Mouse (Mus musculus): ENCODE measurements around the gene Gzme.
A peak's percentile ranks its signal among the peaks of the same experiment; 100 is the strongest.
"Not testable (repeated sequence)": the region's sequence is repeated elsewhere in the genome, so short reads cannot be mapped to it uniquely, and the experiment has no call there.

The Gzme gene

GRCm38 (mm10) chr14:56120525-56120924 lies at the start of gene Gzme:
TSS of gene Gzme (minus strand) at chr14:56120625.
- DNase-seq: peak; percentile 4

DNA sequence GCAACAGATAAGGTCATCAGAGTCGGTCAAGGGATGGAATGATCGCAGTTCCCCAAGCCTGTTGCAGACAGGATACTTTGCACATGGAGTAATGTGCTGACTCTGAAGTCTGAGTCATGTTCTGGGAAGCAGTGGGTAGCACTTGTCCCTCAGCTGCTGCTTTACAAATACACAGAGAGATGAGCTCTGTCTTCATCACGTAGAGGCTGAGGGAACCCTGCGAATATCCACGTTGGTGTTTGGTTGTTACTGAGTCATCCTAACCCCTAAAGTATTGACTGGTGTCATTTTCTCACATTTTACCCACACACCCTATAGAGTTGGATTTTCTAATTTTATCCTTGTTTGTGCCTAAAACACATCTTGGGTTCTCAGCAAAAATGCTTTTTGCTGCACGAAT lies 47.6 kb upstream of the Gzme start:
- DNase-seq: no peak

DNA sequence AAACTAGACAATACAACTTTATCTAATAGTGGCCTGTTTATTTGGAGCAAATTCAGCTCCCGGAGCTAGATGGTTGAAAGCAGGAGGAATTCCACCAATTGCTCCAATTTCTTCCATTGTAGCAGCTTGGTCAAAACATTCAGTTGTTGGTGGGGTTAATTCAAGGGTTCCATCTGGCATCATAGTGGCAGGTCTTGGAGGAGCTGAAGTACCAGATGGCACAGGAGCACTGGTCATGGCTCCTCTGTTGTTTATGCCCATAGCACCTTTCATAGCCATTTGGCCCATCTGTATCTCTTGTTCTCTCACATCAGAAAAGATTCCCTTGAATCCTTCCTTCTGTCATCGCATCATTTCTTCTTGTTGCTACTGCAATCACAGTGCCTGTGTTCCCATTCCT lies 41.7 kb upstream of the Gzme start:
- no peak for DNase-seq

DNA sequence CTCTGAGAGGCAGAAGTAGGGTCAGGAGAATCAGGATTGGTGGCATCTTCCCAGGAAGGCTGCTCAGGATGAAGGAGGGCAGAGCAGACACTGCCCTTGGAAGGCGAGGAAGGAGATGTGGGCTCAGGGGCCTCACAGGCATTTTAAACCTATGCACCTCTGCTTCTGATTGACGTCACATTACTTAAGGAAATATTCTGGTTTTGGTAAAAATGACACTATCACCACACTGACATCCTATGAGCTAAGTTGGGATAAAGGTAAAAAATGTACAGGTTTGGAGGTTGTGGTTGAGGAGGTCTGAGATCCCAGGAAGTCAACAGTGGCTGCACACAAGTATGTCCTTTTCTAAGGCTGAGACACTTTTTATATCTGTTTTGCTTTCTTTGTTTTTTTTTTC lies 39.1 kb upstream of the Gzme start, which contains the start of gene Gzmg:
Gene Gzmg (minus strand): TSS at position 101 of the 400 bp plus-strand sequence.
- DNase-seq: not testable (repeated sequence)

- DNase-seq: peak; percentile 79
Measured at GRCm38 (mm10) chr14:56155340-56155739, 34.9 kb upstream of the Gzme start.

DNA sequence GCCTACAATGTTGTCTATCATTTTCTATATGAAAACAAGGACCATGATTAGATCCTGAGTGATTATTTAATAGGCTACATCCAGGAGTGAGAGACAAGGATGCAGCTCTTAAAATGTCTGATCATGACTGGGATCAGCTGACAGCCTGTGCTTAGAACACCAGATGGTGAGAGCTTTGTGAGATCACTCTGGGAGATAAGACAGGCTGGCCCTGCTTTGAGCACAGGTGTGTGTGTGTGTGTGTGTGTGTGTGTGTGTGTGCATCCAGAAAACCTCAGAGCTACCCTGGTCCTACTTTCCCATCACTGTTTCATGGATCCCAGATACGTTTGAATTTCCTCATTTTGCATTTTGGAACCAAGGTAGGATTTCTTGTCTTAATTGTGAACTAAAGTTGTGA lies 13.2 kb upstream of the Gzme start:
- peak; percentile 46 for DNase-seq

DNA sequence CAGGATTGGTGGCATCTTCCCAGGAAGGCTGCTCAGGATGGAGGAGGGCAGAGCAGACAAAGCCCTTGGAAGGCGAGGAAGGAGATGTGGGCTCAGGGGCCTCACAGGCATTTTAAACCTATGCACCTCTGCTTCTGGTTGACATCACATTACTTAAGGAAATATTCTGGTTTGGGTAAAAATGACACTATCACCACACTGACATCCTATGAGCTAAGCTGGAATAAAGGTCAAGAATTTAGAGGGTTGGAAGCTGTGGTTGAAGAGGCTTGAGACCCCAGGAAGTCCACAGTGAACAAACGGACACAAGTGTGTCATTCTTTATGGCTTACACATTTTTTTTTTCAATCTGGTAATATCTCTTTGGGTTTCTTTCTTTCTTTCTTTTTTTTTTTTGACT lies 12.1 kb upstream of the Gzme start, which contains the start of gene Gzmd:
Gene Gzmd (minus strand): TSS at position 101 of the 400 bp plus-strand sequence.
- DNase-seq: not testable (repeated sequence)

DNA sequence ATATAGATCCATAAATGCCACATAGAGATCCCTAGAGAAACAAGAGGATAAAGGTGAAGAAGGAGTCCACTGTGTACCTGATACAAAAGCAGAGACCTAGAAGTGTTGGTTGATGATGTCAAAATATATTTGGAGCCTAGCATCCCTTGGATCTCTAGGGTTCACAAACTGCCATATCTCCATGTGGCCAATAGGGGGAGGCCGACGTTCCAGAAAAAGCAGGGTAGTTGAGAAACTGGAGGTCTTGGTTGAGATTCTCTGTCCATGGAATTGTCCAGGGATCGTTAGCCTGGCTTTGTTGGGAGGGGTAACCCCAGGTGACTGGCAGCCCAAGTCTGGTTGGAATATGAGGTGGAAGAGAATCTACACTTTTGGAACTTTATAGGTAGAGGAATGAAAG lies 7.9 kb upstream of the Gzme start:
- DNase-seq: no peak

- no peak for DNase-seq
Measured at GRCm38 (mm10) chr14:56123516-56123915, 3.1 kb upstream of the Gzme start.

DNA sequence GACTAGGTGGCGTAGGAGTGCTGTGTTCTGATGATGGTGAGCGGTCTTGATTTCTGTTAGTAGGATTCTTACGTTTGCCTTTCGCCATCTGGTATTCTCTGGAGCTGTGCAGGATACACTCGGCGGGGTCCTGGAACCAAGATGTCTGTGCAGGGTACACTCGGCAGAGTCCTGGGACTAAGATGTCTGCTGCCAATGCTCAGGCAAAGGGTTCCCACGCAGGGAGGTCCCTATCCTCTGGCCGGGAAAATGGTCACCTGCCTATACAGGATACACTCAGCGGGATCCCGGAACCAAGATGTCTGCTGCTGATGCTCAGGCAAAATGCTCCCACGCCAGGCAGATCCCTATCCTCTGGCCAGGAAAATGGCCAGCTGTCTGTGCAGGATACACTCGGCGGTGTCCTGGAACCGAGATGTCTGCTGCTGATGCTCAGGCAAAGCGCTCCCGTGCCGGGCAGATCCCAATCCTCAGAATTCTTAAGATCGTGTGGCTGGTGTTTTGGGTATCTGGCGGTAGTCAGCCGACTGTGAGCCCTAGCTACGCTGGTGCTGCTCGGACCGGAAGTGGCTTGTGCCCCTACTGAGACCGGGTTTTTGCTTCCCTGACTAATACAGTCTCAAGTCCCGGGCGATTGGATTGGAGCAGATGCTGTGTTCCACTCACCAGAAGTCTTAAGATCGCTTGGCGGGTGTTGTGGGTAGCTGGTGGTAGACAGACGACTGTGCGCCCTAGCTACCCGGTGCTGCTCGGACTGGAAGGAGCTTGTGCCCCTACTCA lies 4.7 kb downstream of the Gzme start:
- DNase-seq: peak; percentile 68

DNA sequence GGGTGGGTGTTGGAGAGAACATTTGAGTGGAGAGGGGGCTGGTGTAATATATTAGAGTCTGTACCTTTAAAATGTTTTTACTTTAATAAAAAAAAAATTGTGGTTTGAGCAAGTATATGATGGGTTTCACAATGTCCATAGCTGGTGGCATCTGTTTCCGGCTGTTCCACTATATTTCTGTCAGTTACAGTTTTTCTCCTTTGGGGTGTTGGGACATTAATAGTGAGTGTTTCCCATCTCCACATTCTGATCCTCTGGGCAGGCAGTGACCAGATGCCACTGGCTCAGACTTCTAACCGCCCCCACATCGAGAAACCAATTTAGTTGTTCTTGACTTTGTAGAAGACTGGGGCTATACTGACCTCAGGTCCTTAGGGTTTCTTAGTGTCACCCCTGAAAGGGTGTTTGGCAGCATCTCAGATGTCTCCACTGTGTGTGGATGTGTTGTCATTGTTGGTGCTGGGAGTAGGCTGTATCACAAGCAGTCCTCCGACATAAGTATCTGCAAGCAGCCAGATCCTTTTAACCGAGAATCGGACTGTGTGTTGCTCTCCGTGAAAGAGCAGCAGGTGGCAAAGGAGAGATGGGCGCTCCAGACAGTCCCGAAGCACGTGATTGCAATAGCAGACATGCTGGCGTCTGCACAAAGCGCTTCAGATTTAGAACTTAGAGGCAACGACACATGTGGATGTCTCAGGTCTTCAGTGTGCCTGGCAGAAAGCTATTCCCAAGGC lies 14.8 kb downstream of the Gzme start:
- DNase-seq: peak; percentile 79

- DNase-seq: peak; percentile 56
Measured at GRCm38 (mm10) chr14:56105016-56105415, 15.4 kb downstream of the Gzme start.

- no peak for DNase-seq
Measured at GRCm38 (mm10) chr14:56103452-56103851, 17.0 kb downstream of the Gzme start.

GRCm38 (mm10) chr14:56102386-56102785 lies 18.0 kb downstream of the Gzme start, which contains the start of gene Ctsg:
TSS of gene Ctsg (minus strand) at chr14:56102574.
- DNase-seq: peak; percentile 81

- peak; percentile 45 for DNase-seq
Measured at GRCm38 (mm10) chr14:56098940-56099339, 21.5 kb downstream of the Gzme start.

DNA sequence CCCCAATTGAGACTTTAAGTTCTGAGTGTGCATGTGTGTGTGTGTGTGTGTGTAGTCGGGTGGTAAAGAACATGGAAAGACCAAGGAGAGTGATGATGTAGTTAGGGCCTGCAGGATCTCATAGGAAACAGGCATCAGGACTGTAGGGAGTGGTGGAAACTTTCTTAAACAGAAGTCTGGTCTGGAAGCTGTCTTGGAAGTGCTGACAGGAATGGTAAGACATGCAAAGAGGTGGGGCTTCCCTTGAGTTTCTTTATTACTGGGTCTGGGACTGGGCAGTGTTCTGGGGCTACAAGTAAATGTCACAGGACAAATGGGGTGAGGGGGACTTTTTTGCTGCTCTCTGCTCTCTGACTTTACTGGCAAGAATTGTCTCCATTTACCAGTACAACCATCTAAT lies 22.8 kb downstream of the Gzme start:
- DNase-seq: no peak

- peak; percentile 49 for DNase-seq
Measured at GRCm38 (mm10) chr14:56093353-56093752, 27.1 kb downstream of the Gzme start.

GRCm38 (mm10) chr14:56086711-56087110 lies 33.7 kb downstream of the Gzme start:
- DNase-seq: peak; percentile 68

- DNase-seq: peak; percentile 71
Measured at GRCm38 (mm10) chr14:56085167-56085566, 35.3 kb downstream of the Gzme start, which contains the start of gene Mcpt8. TSS of gene Mcpt8 (minus strand) at chr14:56085273.

DNA sequence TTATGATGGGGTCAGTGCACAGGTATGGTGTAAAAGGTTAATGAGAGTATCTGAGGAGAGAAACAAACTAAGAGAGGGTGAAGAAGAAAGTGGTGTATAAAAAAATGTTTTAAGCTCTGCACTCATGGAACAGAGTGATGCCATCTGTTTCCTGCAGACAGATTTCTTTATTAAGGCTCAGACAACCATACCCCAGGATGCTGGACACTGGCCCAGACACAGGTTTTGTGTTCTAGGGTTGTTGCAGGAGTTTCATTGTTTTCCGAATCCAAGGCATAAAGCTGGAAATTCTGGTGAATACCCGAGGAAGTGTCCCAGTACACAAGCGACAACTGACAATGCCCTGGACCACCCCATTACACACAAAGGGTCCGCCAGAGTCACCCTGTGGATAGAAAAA lies 38.4 kb downstream of the Gzme start:
- DNase-seq: peak; percentile 36

Data from heart, adult 11 months (tissue).